Mouse (Mus musculus) megakaryocyte-erythroid progenitor cell, adult 5-6 weeks (primary cell): Measurements from ENCODE around the gene Ppp1r35. TPM values are rescaled to one million over a fixed set of nuclear protein-coding genes. Genes with fewer than 3 reads are reported as not detected.
"Not testable (repeated sequence)": the region's sequence is repeated elsewhere in the genome, so short reads cannot be mapped to it uniquely, and the experiment has no call there.

Experiments
- ATAC-seq: replicated peaks from 2 replicates; pipeline ENCODE4 v1.8.0; 2016; ENCODE audit warnings: mild to moderate bottlenecking, inconsistent platforms; ENCODE audit not compliant: severe bottlenecking, poor library complexity, low FRiP score, low TSS enrichment
- total RNA-seq, 2 experiments: library from RNA; stranded (forward) in 1 of 2; stranded (reverse) in 1 of 2; fragments of 200-1000, 215-1000 nt in 1 of 2; fragments of >200 nt in 1 of 2; fragmentation: Nextera tagmentation in 1 of 2; gene quantifications; 2 replicates each; pipeline ENCODE4 v1.2.3; 2014 to 2017

Ppp1r35 gene
- total RNA-seq, 2 experiments from 2014 or later: 40.6 to 60.2 TPM

GRCm38 (mm10) chr5:137750212-137750611 lies 28.4 kb upstream of the Ppp1r35 start:
- not testable (repeated sequence) for ATAC-seq

- no peak for ATAC-seq
Measured at GRCm38 (mm10) chr5:137751221-137751887, 27.3 kb upstream of the Ppp1r35 start.

- no peak for ATAC-seq
Measured at GRCm38 (mm10) chr5:137751988-137752387, 26.7 kb upstream of the Ppp1r35 start.

GRCm38 (mm10) chr5:137753111-137753832 lies 25.4 kb upstream of the Ppp1r35 start:
- ATAC-seq: no peak

- no peak for ATAC-seq
Measured at GRCm38 (mm10) chr5:137755425-137755824, 23.2 kb upstream of the Ppp1r35 start.

- no peak for ATAC-seq
Measured at GRCm38 (mm10) chr5:137756106-137756505, 22.5 kb upstream of the Ppp1r35 start.

GRCm38 (mm10) chr5:137756882-137757661 lies 21.6 kb upstream of the Ppp1r35 start:
- peak; percentile 67 for ATAC-seq

- no peak for ATAC-seq
Measured at GRCm38 (mm10) chr5:137757887-137758286, 20.8 kb upstream of the Ppp1r35 start.

- ATAC-seq: no peak
Measured at GRCm38 (mm10) chr5:137758921-137759534, 19.6 kb upstream of the Ppp1r35 start.

GRCm38 (mm10) chr5:137759971-137760412 lies 18.7 kb upstream of the Ppp1r35 start:
- ATAC-seq: peak; percentile 89

GRCm38 (mm10) chr5:137764609-137765340 lies 13.9 kb upstream of the Ppp1r35 start:
- ATAC-seq: no peak

- no peak for ATAC-seq
Measured at GRCm38 (mm10) chr5:137766270-137766669, 12.4 kb upstream of the Ppp1r35 start.

- ATAC-seq: no peak
Measured at GRCm38 (mm10) chr5:137768475-137768874, 10.2 kb upstream of the Ppp1r35 start.

GRCm38 (mm10) chr5:137770709-137771108 lies 7.9 kb upstream of the Ppp1r35 start:
- peak; percentile 72 for ATAC-seq

GRCm38 (mm10) chr5:137772755-137773154 lies 5.9 kb upstream of the Ppp1r35 start:
- ATAC-seq: 0 out of 2 replicates have a peak, but pooled peaks have one; percentile 13

- no peak for ATAC-seq
Measured at GRCm38 (mm10) chr5:137775587-137776290, 2.9 kb upstream of the Ppp1r35 start.

GRCm38 (mm10) chr5:137776408-137776918 lies 2.2 kb upstream of the Ppp1r35 start:
- ATAC-seq: peak; percentile 54

GRCm38 (mm10) chr5:137777267-137777845 lies 1.3 kb upstream of the Ppp1r35 start:
- ATAC-seq: no peak
